In genomic region chr14:36919146-36919545, GRCm38 (mm10) we compare ENCODE assay signal across 8 mouse cellular contexts. TPM values are rescaled to one million over a fixed set of nuclear protein-coding genes. Genes with fewer than 3 reads are reported as not detected.
DNase-seq lines count a peak whose midpoint lies in the region; ATAC-seq lines count a peak whose summit lies in the region.

No protein-coding gene starts in this region.

- no peaks in the 10 kb centered on the region; the same call in 1 of the 2 replicates for H3K4me1 ChIP-seq in intestine, embryonic 16.5 days (ENCODE audit: control insufficient read depth, insufficient read depth, low read length)
- no peaks in the 10 kb centered on the region for H3K4me1 ChIP-seq in midbrain, embryonic 13.5 days (replicated peaks)

- peak overlapping the region; percentile 49 for H3K4me3 ChIP-seq in intestine, embryonic 16.5 days (ENCODE audit: low read length)
- no peak overlapping the region for H3K4me3 ChIP-seq in midbrain, embryonic 13.5 days (replicated peaks)

- peak overlapping the region; percentile 46 for H3K4me2 ChIP-seq in intestine, embryonic 16.5 days (ENCODE audit: low read depth, low read length)
- H3K4me2 ChIP-seq in midbrain, embryonic 13.5 days (replicated peaks), result no peak overlapping the region

- H3K9ac ChIP-seq in intestine, embryonic 16.5 days (ENCODE audit: low read depth, low read length), result peak overlapping the region; percentile 71
- no peak overlapping the region for H3K9ac ChIP-seq in midbrain, embryonic 13.5 days (replicated peaks)

- peak; percentile 96 for ATAC-seq in intestine, embryonic 16.5 days
- no peak for ATAC-seq in midbrain, embryonic 13.5 days

- H3K36me3 ChIP-seq in intestine, embryonic 16.5 days (ENCODE audit: control insufficient read depth, insufficient read depth, low read length), result 0 out of 2 replicates have a peak, but pooled peaks cover 3% of the 10 kb centered on the region
- peaks cover 8% of the 10 kb centered on the region; the same call in 1 of the 2 replicates for H3K36me3 ChIP-seq in midbrain, embryonic 13.5 days

- peak overlapping the region; percentile 98 for H3K27ac ChIP-seq in intestine, embryonic 16.5 days (ENCODE audit: low read length)
- H3K27ac ChIP-seq in midbrain, embryonic 13.5 days, result 0 out of 2 replicates have a peak overlapping the region, but pooled peaks have one; percentile 22

- H3K9me3 ChIP-seq in intestine, embryonic 16.5 days (ENCODE audit: control insufficient read depth, low read length), result no peaks in the 10 kb centered on the region
- no peaks in the 10 kb centered on the region for H3K9me3 ChIP-seq in midbrain, embryonic 13.5 days

- peak; percentile 79 for DNase-seq in adrenal gland, adult 2 months
- DNase-seq in embryo, embryonic 11 days, result peak; percentile 65
- DNase-seq in gastrocnemius, postnatal 25 days, result peak; percentile 85
- DNase-seq in left cerebral cortex, adult 9 months (ENCODE audit: low spot score in 2 of 2), result peak; percentile 20 to 70
- DNase-seq in testis, postnatal 10 days (ENCODE audit: low spot score), result peak; percentile 79
- no peak for DNase-seq in B cell, adult 2 months

- 30% methylated on average over 13 of the region's 13 CpGs for WGBS in intestine, embryonic 16.5 days
- 71% methylated on average over 13 of the region's 13 CpGs for WGBS in midbrain, embryonic 13.5 days

- H3K27me3 ChIP-seq in intestine, embryonic 16.5 days (replicated peaks; ENCODE audit: control insufficient read depth, insufficient read depth, low read length), result no peaks in the 10 kb centered on the region
- H3K27me3 ChIP-seq in midbrain, embryonic 13.5 days, result no peaks in the 10 kb centered on the region

RNA-seq across cellular contexts. Expression of gene Ccser2, which starts 49.4 kb away (rescaled TPM):
- 10 to 100 TPM; 37.0 to 37.4 TPM for total RNA-seq in adrenal gland, adult 2 months (2021)
- polyA plus RNA-seq in adrenal gland, adult 2 months (2012; rRNA removed), result 6.8 and 7.3 TPM in 2 replicates
- total RNA-seq in gastrocnemius, postnatal 25 days (2021), result 10 to 100 TPM; 58.0 to 65.8 TPM
- 30.1 and 33.5 TPM in 2 replicates for polyA plus RNA-seq in intestine, embryonic 16.5 days (2015; fragmentation: Nextera tagmentation; extraction: Ambion mirVana)
- 64.1 and 65.8 TPM in 2 replicates for polyA plus RNA-seq in midbrain, embryonic 13.5 days (2015; fragmentation: Nextera tagmentation; extraction: Ambion mirVana)

Comparison
In these comparisons a context has a peak if more than half of its experiments do, and no peak if none do; other contexts are left out.
1. DNase-seq: peak in adrenal gland, adult 2 months (single experiment), embryo, embryonic 11 days (single experiment), gastrocnemius, postnatal 25 days (single experiment), left cerebral cortex, adult 9 months (2 of 2) and testis, postnatal 10 days (single experiment); none in B cell, adult 2 months (0 of 2).